Mouse (Mus musculus): ENCODE measurements around the gene Epb41l3. TPM values are rescaled to one million over a fixed set of nuclear protein-coding genes. Genes with fewer than 3 reads are reported as not detected.

The Epb41l3 gene
- polyA plus RNA-seq, 1 experiment = not detected

GRCm38 (mm10) chr17:69238810-69239373, 163.4 kb downstream of the Epb41l3 start:
- no peak overlapping the region for H3K27ac ChIP-seq (ENCODE audit: insufficient read depth, low read depth, low read length)
- TF ChIP-seq CTCF (IDR thresholded peaks at IDR 0.05; ENCODE audit: insufficient read depth, low read depth, low read length) (no peak), POLR2A (IDR thresholded peaks at IDR 0.05; ENCODE audit: insufficient read depth, low read depth, low read length) (no peak)
- no peaks in the 10 kb centered on the region for H3K4me1 ChIP-seq (ENCODE audit: control insufficient read depth, insufficient read depth, low read length)
- no peak overlapping the region for H3K4me3 ChIP-seq (ENCODE audit: insufficient read depth, low read depth, low read length)
- 85% methylated on average over 4 of the region's 4 CpGs for WGBS

DNA sequence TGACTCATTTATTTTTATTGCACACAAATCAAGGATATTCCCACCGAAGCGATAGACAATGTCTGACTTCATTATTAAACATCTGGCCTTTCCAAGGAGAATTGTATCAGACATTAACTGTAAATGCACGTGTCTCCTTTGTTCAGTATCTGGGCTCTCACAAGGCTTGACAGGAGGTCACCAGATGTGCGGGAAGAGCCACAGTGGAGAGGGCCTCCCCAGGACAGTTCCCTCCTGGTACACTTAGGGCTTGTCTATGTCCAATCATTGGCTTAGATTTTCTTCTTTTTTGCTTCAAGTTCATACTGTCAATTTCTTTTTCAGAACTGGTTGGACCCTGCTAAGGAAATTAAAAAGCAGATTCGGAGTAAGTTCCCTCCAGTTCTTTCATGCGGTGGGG, 163.9 kb downstream of the Epb41l3 start:
- WGBS = 77% methylated on average over 6 of the region's 6 CpGs
- Histone ChIP-seq H3K4me1 (ENCODE audit: control insufficient read depth, insufficient read depth, low read length) (no peaks in the 10 kb centered on the region), H3K27ac (ENCODE audit: insufficient read depth, low read depth, low read length) (no peak overlapping the region), H3K4me3 (ENCODE audit: insufficient read depth, low read depth, low read length) (no peak overlapping the region)
- TF ChIP-seq CTCF (IDR thresholded peaks at IDR 0.05; ENCODE audit: insufficient read depth, low read depth, low read length) = no peak
- no peak for TF ChIP-seq POLR2A (IDR thresholded peaks at IDR 0.05; ENCODE audit: insufficient read depth, low read depth, low read length)

DNA sequence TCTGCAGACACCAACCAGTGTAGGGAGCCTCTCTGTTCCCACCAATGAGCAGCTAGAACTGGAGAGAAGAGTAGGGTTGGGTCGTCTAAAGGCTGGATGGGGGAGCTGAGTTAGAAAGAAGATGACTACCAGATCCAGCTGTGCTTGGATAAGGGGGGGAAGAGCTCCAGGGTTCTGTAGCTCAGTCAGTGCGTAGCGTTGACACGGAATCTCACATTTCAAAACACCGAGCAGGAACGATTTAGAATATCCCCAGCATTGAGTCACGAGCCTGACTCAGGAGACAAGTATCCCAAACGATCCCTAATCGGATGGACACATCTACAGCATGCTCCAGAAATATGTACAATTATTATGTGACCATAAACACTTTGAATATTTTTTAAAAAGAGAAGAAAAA, 180.4 kb downstream of the Epb41l3 start:
- Histone ChIP-seq H3K4me1 (ENCODE audit: control insufficient read depth, insufficient read depth, low read length) (peaks cover 4% of the 10 kb centered on the region; the same call in 1 of the 2 replicates), H3K4me3 (ENCODE audit: insufficient read depth, low read depth, low read length) (no peak overlapping the region), H3K27ac (ENCODE audit: insufficient read depth, low read depth, low read length) (no peak overlapping the region)
- no peak for TF ChIP-seq CTCF (IDR thresholded peaks at IDR 0.05; ENCODE audit: insufficient read depth, low read depth, low read length)
- WGBS = 39% methylated on average over 9 of the region's 9 CpGs

DNA sequence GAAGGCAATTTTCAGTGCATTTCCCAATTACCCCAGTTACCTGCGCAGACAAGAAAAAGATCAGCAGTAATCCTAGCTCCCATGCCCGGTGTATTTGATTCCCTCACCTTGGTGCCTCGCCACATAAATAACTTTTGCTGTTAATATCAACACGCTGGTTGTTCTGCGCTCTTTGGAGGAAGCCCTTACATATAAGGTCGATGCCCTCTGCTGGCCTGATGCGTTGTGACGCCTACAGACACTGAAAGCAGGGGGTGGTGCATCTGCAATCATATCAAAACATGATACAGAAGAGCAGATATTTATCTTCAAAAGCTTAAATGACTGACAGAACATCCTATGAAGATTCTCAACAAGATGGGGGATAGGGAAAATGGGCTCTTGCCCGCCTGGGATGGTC, 181.0 kb downstream of the Epb41l3 start:
- TF ChIP-seq CTCF (IDR thresholded peaks at IDR 0.05; ENCODE audit: insufficient read depth, low read depth, low read length) (no peak), POLR2A (IDR thresholded peaks at IDR 0.05; ENCODE audit: insufficient read depth, low read depth, low read length) (no peak)
- H3K4me3 ChIP-seq (ENCODE audit: insufficient read depth, low read depth, low read length) = no peak overlapping the region
- 41% methylated on average over 9 of the region's 9 CpGs for WGBS
- peaks cover 5% of the 10 kb centered on the region; the same call in 1 of the 2 replicates for H3K4me1 ChIP-seq (ENCODE audit: control insufficient read depth, insufficient read depth, low read length)
- H3K27ac ChIP-seq (ENCODE audit: insufficient read depth, low read depth, low read length) = no peak overlapping the region

DNA sequence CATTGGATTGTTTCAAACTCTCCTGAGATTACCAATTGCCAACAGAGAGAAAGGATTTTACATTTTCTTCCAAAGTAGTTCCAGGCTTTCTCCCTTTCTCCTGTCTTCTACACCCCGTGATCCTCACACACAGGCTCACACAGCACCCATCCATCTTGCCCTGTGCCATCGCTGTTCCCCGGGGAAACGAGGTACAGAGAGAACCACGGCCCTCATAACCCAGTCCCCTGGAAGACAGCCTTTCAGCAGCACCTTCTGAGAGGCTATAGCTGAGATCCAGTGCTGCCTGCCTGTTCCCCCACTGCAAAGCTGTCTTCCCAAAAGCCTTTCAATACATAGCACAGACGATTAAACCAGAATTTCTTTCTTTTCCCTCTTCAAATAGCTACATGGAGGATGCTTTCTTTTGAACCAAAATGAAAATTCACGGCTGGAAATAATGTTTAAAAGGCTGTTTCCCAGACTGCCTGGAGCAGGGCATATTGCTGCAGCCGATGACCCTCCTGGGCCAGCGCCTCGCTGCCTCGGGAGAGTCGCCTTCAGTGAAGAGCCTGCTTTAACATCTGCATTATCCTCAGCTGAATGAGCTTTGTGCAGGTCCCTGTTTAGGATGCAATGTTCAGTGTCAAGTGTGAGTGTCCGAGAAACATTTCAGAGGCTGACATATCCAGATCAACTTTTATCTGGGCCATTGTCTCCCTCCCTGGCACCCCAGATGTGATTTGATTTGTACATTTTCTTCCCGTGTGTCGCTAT, 188.5 kb downstream of the Epb41l3 start:
- Histone ChIP-seq H3K27ac (ENCODE audit: insufficient read depth, low read depth, low read length) (peak overlapping the region; percentile 92), H3K4me1 (ENCODE audit: control insufficient read depth, insufficient read depth, low read length) (peaks cover 27% of the 10 kb centered on the region), H3K4me3 (ENCODE audit: insufficient read depth, low read depth, low read length) (no peak overlapping the region)
- WGBS = 34% methylated on average over 15 of the region's 15 CpGs
- TF ChIP-seq POLR2A (IDR thresholded peaks at IDR 0.05; ENCODE audit: insufficient read depth, low read depth, low read length) (no peak), CTCF (IDR thresholded peaks at IDR 0.05; ENCODE audit: insufficient read depth, low read depth, low read length) (no peak)

DNA sequence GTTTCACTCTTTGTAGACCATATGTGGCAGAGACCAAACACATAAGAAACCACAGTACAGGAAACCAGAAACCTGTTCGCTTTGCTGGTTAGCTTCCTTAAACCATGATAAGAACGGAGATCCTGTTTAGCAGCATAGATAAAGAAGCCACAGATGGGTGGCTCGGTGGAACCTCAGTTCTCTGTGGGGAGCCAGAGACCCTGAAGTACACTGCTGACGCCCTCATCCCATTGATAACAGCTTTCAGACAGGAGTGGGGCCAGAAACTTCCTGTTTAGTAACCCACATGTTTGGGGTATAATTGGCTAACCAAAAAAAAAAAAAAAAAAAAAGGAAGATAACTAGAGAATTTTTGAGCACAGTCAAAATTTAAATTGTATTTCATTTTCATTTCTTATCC, 189.7 kb downstream of the Epb41l3 start:
- no peak overlapping the region for H3K4me3 ChIP-seq (ENCODE audit: insufficient read depth, low read depth, low read length)
- peak overlapping the region; percentile 51 for H3K27ac ChIP-seq (ENCODE audit: insufficient read depth, low read depth, low read length)
- TF ChIP-seq POLR2A (IDR thresholded peaks at IDR 0.05; ENCODE audit: insufficient read depth, low read depth, low read length) = no peak
- no peak for TF ChIP-seq CTCF (IDR thresholded peaks at IDR 0.05; ENCODE audit: insufficient read depth, low read depth, low read length)
- peaks cover 27% of the 10 kb centered on the region for H3K4me1 ChIP-seq (ENCODE audit: control insufficient read depth, insufficient read depth, low read length)
- 48% methylated on average over 4 of the region's 4 CpGs for WGBS

- peaks cover 25% of the 10 kb centered on the region for H3K4me1 ChIP-seq (ENCODE audit: control insufficient read depth, insufficient read depth, low read length)
- TF ChIP-seq CTCF (IDR thresholded peaks at IDR 0.05; ENCODE audit: insufficient read depth, low read depth, low read length) = no peak
- no peak for TF ChIP-seq POLR2A (IDR thresholded peaks at IDR 0.05; ENCODE audit: insufficient read depth, low read depth, low read length)
- H3K27ac ChIP-seq (ENCODE audit: insufficient read depth, low read depth, low read length) = peak overlapping the region; percentile 11
- 40% methylated on average over 17 of the region's 17 CpGs for WGBS
- no peak overlapping the region for H3K4me3 ChIP-seq (ENCODE audit: insufficient read depth, low read depth, low read length)
Measured at GRCm38 (mm10) chr17:69265759-69266463, 190.4 kb downstream of the Epb41l3 start.

DNA sequence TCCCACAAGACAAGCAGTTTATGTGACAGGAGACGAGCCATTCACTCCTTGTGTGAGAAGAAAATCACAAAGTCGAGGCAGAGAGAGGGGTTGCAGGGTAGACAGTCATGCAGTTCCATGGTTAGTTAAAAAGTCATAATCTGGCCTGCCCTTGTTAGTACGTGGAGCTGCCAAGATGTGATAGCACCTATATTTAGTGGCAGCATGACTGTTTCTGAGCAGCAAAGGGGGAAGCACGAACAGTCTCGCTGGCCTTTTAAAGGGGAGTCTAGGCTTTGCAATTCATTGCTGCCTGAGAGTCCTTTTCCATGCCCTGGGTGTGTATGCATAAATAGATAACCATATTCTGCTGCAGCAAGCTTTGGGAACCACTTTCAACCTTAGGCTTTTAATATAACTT, 191.5 kb downstream of the Epb41l3 start:
- Histone ChIP-seq H3K4me3 (ENCODE audit: insufficient read depth, low read depth, low read length) (no peak overlapping the region), H3K27ac (ENCODE audit: insufficient read depth, low read depth, low read length) (peak overlapping the region; percentile 23; the same call in 1 of the 2 replicates), H3K4me1 (ENCODE audit: control insufficient read depth, insufficient read depth, low read length) (peaks cover 25% of the 10 kb centered on the region)
- TF ChIP-seq CTCF (IDR thresholded peaks at IDR 0.05; ENCODE audit: insufficient read depth, low read depth, low read length) = no peak
- TF ChIP-seq POLR2A (IDR thresholded peaks at IDR 0.05; ENCODE audit: insufficient read depth, low read depth, low read length) = no peak
- 35% methylated on average over 5 of the region's 5 CpGs for WGBS

DNA sequence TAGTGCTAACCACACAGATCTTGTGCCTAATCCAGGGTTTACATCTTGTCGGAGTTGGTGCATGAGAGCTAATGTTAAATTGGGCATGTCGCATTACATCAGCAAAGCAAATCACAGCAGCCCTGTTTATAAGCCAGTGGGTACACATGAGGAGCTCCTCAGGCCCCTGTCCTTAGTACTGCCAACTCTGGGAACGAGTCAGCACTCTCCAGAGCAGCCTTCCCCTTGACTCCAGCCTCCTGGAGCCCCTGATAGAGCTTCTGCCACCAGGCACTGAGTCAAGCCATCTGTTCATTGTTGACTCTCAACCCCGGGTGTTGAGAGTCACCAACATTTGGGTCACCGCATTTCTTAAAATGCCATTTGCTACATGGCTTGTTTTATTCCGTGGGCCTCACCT, 192.0 kb downstream of the Epb41l3 start:
- Histone ChIP-seq H3K27ac (ENCODE audit: insufficient read depth, low read depth, low read length) (peak overlapping the region; percentile 23; the same call in 1 of the 2 replicates), H3K4me1 (ENCODE audit: control insufficient read depth, insufficient read depth, low read length) (peaks cover 22% of the 10 kb centered on the region), H3K4me3 (ENCODE audit: insufficient read depth, low read depth, low read length) (no peak overlapping the region)
- whole genome bisulfite sequencing = 51% methylated on average over 6 of the region's 6 CpGs
- TF ChIP-seq POLR2A (IDR thresholded peaks at IDR 0.05; ENCODE audit: insufficient read depth, low read depth, low read length) (no peak), CTCF (IDR thresholded peaks at IDR 0.05; ENCODE audit: insufficient read depth, low read depth, low read length) (no peak)
